Mouse (Mus musculus): ENCODE data around the gene Srsf12.

Gene Srsf12

GRCm38 (mm10) chr4:33249716-33250230, 41.0 kb downstream of the Srsf12 start:
- peak; percentile 28 for DNase-seq (ENCODE audit: low spot score)

- no peak for DNase-seq (ENCODE audit: low spot score)
Measured at GRCm38 (mm10) chr4:33250867-33251266, 42.1 kb downstream of the Srsf12 start.

- DNase-seq (ENCODE audit: low spot score) = no peak
Measured at GRCm38 (mm10) chr4:33254706-33255105, 45.9 kb downstream of the Srsf12 start.

- no peak for DNase-seq (ENCODE audit: low spot score)
Measured at GRCm38 (mm10) chr4:33257263-33257964, 48.6 kb downstream of the Srsf12 start.

GRCm38 (mm10) chr4:33260311-33260710, 51.5 kb downstream of the Srsf12 start:
- DNase-seq (ENCODE audit: low spot score) = no peak

GRCm38 (mm10) chr4:33261311-33261753, 52.5 kb downstream of the Srsf12 start:
- DNase-seq (ENCODE audit: low spot score) = no peak

- DNase-seq (ENCODE audit: low spot score) = no peak
Measured at GRCm38 (mm10) chr4:33262897-33263296, 54.1 kb downstream of the Srsf12 start.

- DNase-seq (ENCODE audit: low spot score) = no peak
Measured at GRCm38 (mm10) chr4:33264979-33265726, 56.4 kb downstream of the Srsf12 start.

- DNase-seq (ENCODE audit: low spot score) = no peak
Measured at GRCm38 (mm10) chr4:33270386-33271314, 61.9 kb downstream of the Srsf12 start.

DNA sequence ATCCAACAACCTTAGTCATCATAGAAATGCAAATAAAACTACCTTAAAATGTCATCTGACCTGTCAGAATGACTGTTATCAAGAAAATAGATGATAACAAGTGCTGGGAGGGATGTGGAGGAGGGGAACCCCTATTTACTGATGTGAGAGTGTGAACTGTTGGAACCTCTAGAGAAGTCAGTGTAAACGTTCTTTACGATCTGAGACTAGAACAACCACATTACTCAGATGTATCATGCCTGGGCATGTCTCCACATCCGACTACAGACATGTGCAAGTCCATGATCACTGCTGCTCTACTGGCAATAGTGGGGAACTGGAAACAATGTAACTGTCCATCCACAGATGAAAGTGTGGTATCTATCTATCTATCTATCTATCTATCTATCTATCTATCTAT, 64.6 kb downstream of the Srsf12 start:
- DNase-seq (ENCODE audit: low spot score) = no peak

GRCm38 (mm10) chr4:33281891-33282685, 73.3 kb downstream of the Srsf12 start:
- no peak for DNase-seq (ENCODE audit: low spot score)
